ENCODE assay signal across 8 mouse cellular contexts in genomic region chr19:4162646-4163542, GRCm38 (mm10). TPM values are rescaled to one million over a fixed set of nuclear protein-coding genes. Genes with fewer than 3 reads are reported as not detected.
DNase-seq lines count a peak whose midpoint lies in the region; ATAC-seq and TF ChIP-seq lines count a peak whose summit lies in the region.

Gene Rps6kb2, minus strand, starts transcription at chr19:4163354.

- WGBS in hindbrain, postnatal 0 days: 7% methylated on average over 41 of the region's 42 CpGs

- peak; percentile 82 for DNase-seq in WW6 (ENCODE audit: low read depth, low spot score)
- DNase-seq in cerebellum, postnatal 4 days (ENCODE audit: low spot score in 2 of 2): peak; percentile 94 to 97
- DNase-seq in gastrocnemius, adult 2 months: peak; percentile 97
- DNase-seq in hindbrain, postnatal 0 days (ENCODE audit: low spot score): peak; percentile 99
- DNase-seq in left cerebral cortex, adult 2 months (ENCODE audit: extremely low spot score in 1 of 2, low spot score in 2 of 2): peak; percentile 96
- peak; percentile 99 for DNase-seq in right cerebral cortex, adult 2 months (ENCODE audit: low spot score in 2 of 2)
- DNase-seq in urinary bladder, postnatal 14 days (ENCODE audit: low spot score): peak; percentile 96

- TF ChIP-seq CTCF in gastrocnemius, adult 2 months (IDR thresholded peaks at IDR 0.05): no peak
- TF ChIP-seq CTCF in hindbrain, postnatal 0 days (IDR thresholded peaks at IDR 0.05; ENCODE audit: low read depth): no peak
- TF ChIP-seq CTCF in left cerebral cortex, adult 2 months (IDR thresholded peaks at IDR 0.05): no peak

- H3K9me3 ChIP-seq in hindbrain, postnatal 0 days (ENCODE audit: low read length): no peaks in the 10 kb centered on the region

- intact Hi-C loops in gastrocnemius, adult 2 months (cut with DNase I): loop anchor here (5.0 kb wide), 1 partner anchor 36 kb away; the partner anchor contains the start of gene Aip
- intact Hi-C loops in left cerebral cortex, adult 2 months (cut with DNase I): no loop called here

- ATAC-seq in hindbrain, postnatal 0 days: peak; percentile 94
- ATAC-seq in megakaryocyte, adult 5-6 weeks (ENCODE audit: poor library complexity, severe bottlenecking): peak; percentile 99

- peak within 1 kb of the TSS; percentile 91 for H3K4me2 ChIP-seq in hindbrain, postnatal 0 days (ENCODE audit: low read depth, low read length)

- peaks cover 7% of the 10 kb centered on the region; the same call in 1 of the 2 replicates for H3K4me1 ChIP-seq in hindbrain, postnatal 0 days (ENCODE audit: insufficient read depth, low read length)

- peaks cover 27% of the 10 kb centered on the region for H3K36me3 ChIP-seq in hindbrain, postnatal 0 days (ENCODE audit: insufficient read depth, low read length)

- H3K4me3 ChIP-seq in gastrocnemius, adult 2 months: peak within 1 kb of the TSS; percentile 83
- peak within 1 kb of the TSS; percentile 71 for H3K4me3 ChIP-seq in hindbrain, postnatal 0 days (ENCODE audit: low read length)
- H3K4me3 ChIP-seq in left cerebral cortex, adult 2 months: peak within 1 kb of the TSS; percentile 76

- H3K9ac ChIP-seq in hindbrain, postnatal 0 days (replicated peaks; ENCODE audit: low read length): peak within 1 kb of the TSS; percentile 76

- no peaks in the 10 kb centered on the region for H3K27me3 ChIP-seq in hindbrain, postnatal 0 days (ENCODE audit: insufficient read depth, low read length)

- H3K27ac ChIP-seq in gastrocnemius, adult 2 months: peak within 1 kb of the TSS; percentile 98
- H3K27ac ChIP-seq in hindbrain, postnatal 0 days: peak within 1 kb of the TSS; percentile 85
- H3K27ac ChIP-seq in left cerebral cortex, adult 2 months: peak within 1 kb of the TSS; percentile 84

RNA-seq across cellular contexts. Expression of gene Rps6kb2, which starts in this region (rescaled TPM):
- 10 to 100 TPM; 24.8 to 27.8 TPM for total RNA-seq in gastrocnemius, adult 2 months (2021)
- 17.6 and 24.7 TPM in 2 replicates for total RNA-seq in hindbrain, postnatal 0 days (2014; rRNA removed)
- polyA plus RNA-seq in hindbrain, postnatal 0 days (2015; fragmentation: Nextera tagmentation; extraction: Ambion mirVana): 49.6 and 56.5 TPM in 2 replicates
- 10 to 100 TPM; 34.0 to 46.8 TPM for total RNA-seq in left cerebral cortex, adult 2 months (2021)
- 21.0 and 26.7 TPM in 2 replicates for total RNA-seq in megakaryocyte, adult 5-6 weeks (2015)
- total RNA-seq in megakaryocyte, adult 5-6 weeks (2017): 21.0 and 25.0 TPM in 2 replicates

Comparison
In these comparisons a context has a peak if more than half of its experiments do, and no peak if none do; other contexts are left out.
1. Peak in every context shown above with its lines: DNase-seq, ATAC-seq, H3K4me3 ChIP-seq and H3K27ac ChIP-seq.